Mouse (Mus musculus) CH12.LX (cell line): ENCODE results near the gene Fam13a. TPM values are rescaled to one million over a fixed set of nuclear protein-coding genes. Genes with fewer than 3 reads are reported as not detected.

ENCODE experiments used
- DNase-seq: peaks from one replicate; pipeline ENCODE4 v3.0.0-alpha.2; 2013; ENCODE audit errors: extremely low read depth
- H3K27ac ChIP-seq: 2 replicates; pipeline ENCODE4 v1.5.1; 2012; ENCODE audit warnings: low read depth, mild to moderate bottlenecking, control low read depth, moderate library complexity; ENCODE audit not compliant: insufficient read depth
- H3K27me3 ChIP-seq: replicated peaks from 2 replicates; pipeline ENCODE3; 2012; ENCODE audit warnings: inconsistent platforms
- H3K36me3 ChIP-seq, 2 experiments: replicated peaks in 1 of 2; 2 replicates each; pipeline versions ENCODE3 to v1.6.1; 2012; ENCODE audit warnings: inconsistent platforms in 1 of 2, low read length in 1 of 2, mild to moderate bottlenecking in 1 of 2, mixed read lengths in 1 of 2, moderate library complexity in 1 of 2; ENCODE audit not compliant: control insufficient read depth in 1 of 2, insufficient read depth in 1 of 2
- H3K4me1 ChIP-seq, 2 experiments: 2 replicates each; pipeline ENCODE4 v1.6.1; 2012; ENCODE audit warnings: inconsistent platforms in 1 of 2, moderate library complexity in 1 of 2; ENCODE audit not compliant: insufficient read depth in 2 of 2, control insufficient read depth in 1 of 2
- H3K4me2 ChIP-seq: 2 replicates; pipeline ENCODE4 v1.6.1; 2012; ENCODE audit warnings: low read depth, mild to moderate bottlenecking, control low read depth; ENCODE audit not compliant: poor library complexity, insufficient read depth, severe bottlenecking
- H3K4me3 ChIP-seq, 3 experiments: fragments of 150-350 bp in 1 of 3; sonication (generic) in 1 of 3; replicated peaks in 1 of 3; 2 replicates each; pipeline versions ENCODE3 to v1.5.1; 2011 to 2012; ENCODE audit warnings: low read depth in 2 of 3, low read length in 2 of 3, mild to moderate bottlenecking in 2 of 3, moderate library complexity in 2 of 3, control low read depth in 1 of 3, improper control_type of control experiment in 1 of 3, inconsistent platforms in 1 of 3, mixed read lengths in 1 of 3; ENCODE audit not compliant: poor library complexity in 1 of 3
- H3K79me2 ChIP-seq: replicated peaks from 2 replicates; pipeline ENCODE4 v1.6.1; 2012; ENCODE audit warnings: mild to moderate bottlenecking, moderate library complexity; ENCODE audit not compliant: control insufficient read depth, poor library complexity, insufficient read depth, severe bottlenecking; ENCODE audit errors: extremely low read depth
- H3K9ac ChIP-seq: 2 replicates; pipeline ENCODE4 v1.6.1; 2012; ENCODE audit warnings: low read depth, mild to moderate bottlenecking, control low read depth, moderate library complexity; ENCODE audit not compliant: insufficient read depth
- H3K9me3 ChIP-seq: replicated peaks from 2 replicates; pipeline ENCODE3; 2012; ENCODE audit warnings: low read length, inconsistent platforms, mixed read lengths
- BHLHE40 ChIP-seq: IDR thresholded peaks from 2 replicates; pipeline ENCODE4 v1.6.1; 2011; ENCODE audit warnings: mild to moderate bottlenecking, low read depth, low read length, improper control_type of control experiment
- CHD2 ChIP-seq: IDR thresholded peaks from 2 replicates; pipeline ENCODE4 v1.6.1; 2011; ENCODE audit warnings: low read length, improper control_type of control experiment
- E2F4 ChIP-seq: IDR thresholded peaks from 2 replicates; pipeline ENCODE4 v1.6.1; 2011; ENCODE audit warnings: low read depth, low read length, improper control_type of control experiment; ENCODE audit not compliant: insufficient replicate concordance
- EP300 ChIP-seq: IDR thresholded peaks from 2 replicates; pipeline ENCODE4 v1.6.1; 2011; ENCODE audit warnings: low read length, improper control_type of control experiment
- GABPA ChIP-seq: IDR thresholded peaks from 2 replicates; pipeline ENCODE4 v1.6.1; 2012; ENCODE audit warnings: low read depth, low read length, improper control_type of control experiment, inconsistent platforms; ENCODE audit not compliant: insufficient replicate concordance
- IRF4 ChIP-seq: IDR thresholded peaks from 2 replicates; pipeline ENCODE4 v1.6.1; 2014; ENCODE audit warnings: low read depth, mild to moderate bottlenecking, inconsistent platforms, low read length, improper control_type of control experiment
- JUND ChIP-seq: conservative IDR thresholded peaks from 2 replicates; pipeline ENCODE4 v1.6.1; 2011; ENCODE audit warnings: low read depth, low read length, improper control_type of control experiment
- KAT2A ChIP-seq: IDR thresholded peaks from 2 replicates; pipeline ENCODE4 v1.6.1; 2012; ENCODE audit warnings: low read length, improper control_type of control experiment, inconsistent platforms; ENCODE audit not compliant: insufficient replicate concordance
- MAX ChIP-seq: IDR thresholded peaks from 2 replicates; pipeline ENCODE4 v1.6.1; 2011; ENCODE audit warnings: low read length, improper control_type of control experiment
- MAZ ChIP-seq: IDR thresholded peaks from 2 replicates; pipeline ENCODE4 v1.6.1; 2012; ENCODE audit warnings: low read depth, mild to moderate bottlenecking, inconsistent platforms, low read length, improper control_type of control experiment, moderate library complexity
- PAX5 ChIP-seq: IDR thresholded peaks from 2 replicates; pipeline ENCODE4 v1.6.1; 2012; ENCODE audit warnings: low read length, inconsistent platforms, mixed read lengths
- POLR2A ChIP-seq: IDR thresholded peaks from 2 replicates; pipeline ENCODE4 v1.6.1; 2011; ENCODE audit warnings: low read depth, mild to moderate bottlenecking, improper control_type of control experiment, low read length
- SMC3 ChIP-seq: IDR thresholded peaks from 2 replicates; pipeline ENCODE4 v1.6.1; 2011; ENCODE audit warnings: low read depth, low read length, improper control_type of control experiment
- TCF12 ChIP-seq: IDR thresholded peaks from 2 replicates; pipeline ENCODE4 v1.6.1; 2014; ENCODE audit warnings: low read depth, mild to moderate bottlenecking, inconsistent platforms, low read length, improper control_type of control experiment
- ZMIZ1 ChIP-seq: IDR thresholded peaks from 2 replicates; pipeline ENCODE4 v1.6.1; 2012; ENCODE audit warnings: low read depth, mild to moderate bottlenecking, inconsistent platforms, low read length, improper control_type of control experiment
- dilution Hi-C: fragments of 300-500 bp; cut with MboI; formaldehyde crosslinking; loops from 2 replicates; pipeline ENCODE4 v1.14.3; 2020; ENCODE audit warnings: low sequenced_read_pairs; ENCODE audit not compliant: extremely low pct_unique_long_range_greater_than_20kb, extremely low pct_ligation_motif_present
- in situ Hi-C: fragments of 300-500 bp; cut with MboI; formaldehyde crosslinking; loops from 3 replicates; pipeline ENCODE4 v1.14.3; 2019; ENCODE audit warnings: low sequenced_read_pairs, low pct_ligation_motif_present, low pct_unique_long_range_greater_than_20kb, mixed read lengths
- polyA plus RNA-seq: library from polyadenylated mRNA; unstranded; fragments of >175 nt; gene quantifications from 2 replicates; pipeline ENCODE4 v1.2.1, GENCODE M21; 2012; ENCODE audit warnings: low read depth; ENCODE audit not compliant: insufficient read length
- total RNA-seq, 2 experiments: library from RNA; depleted of rRNA; stranded (reverse); fragments of 300-350 nt in 1 of 2; fragments of >200 nt in 1 of 2; gene quantifications; 2 replicates each; pipeline ENCODE4 v1.2.3; 2012 to 2014

The Fam13a gene
- total and polyA plus RNA-seq, 3 experiments, result 0.17 to 0.21 TPM; not detected in 1

GRCm38 (mm10) chr6:58960523-58960922 is 63.8 kb downstream of the Fam13a start:
- dilution Hi-C loops (no loop called here), in situ Hi-C loops (no loop called here)
- no peak for DNase-seq
- H3K4me3 ChIP-seq, result no peak overlapping the region
- H3K4me1 ChIP-seq, result no peaks in the 10 kb centered on the region
- no peaks in the 10 kb centered on the region for H3K27me3 ChIP-seq
- no peaks in the 10 kb centered on the region for H3K9me3 ChIP-seq
- H3K4me2 ChIP-seq, result no peak overlapping the region
- no peak overlapping the region for H3K9ac ChIP-seq
- H3K36me3 ChIP-seq, result no peaks in the 10 kb centered on the region
- TF ChIP-seq IRF4, result no peak
- TF ChIP-seq GABPA, result no peak
- TF ChIP-seq ZMIZ1, result no peak
- no peak for TF ChIP-seq BHLHE40
- no peak for TF ChIP-seq TCF12
- no peaks in the 10 kb centered on the region for H3K79me2 ChIP-seq
- no peak overlapping the region for H3K27ac ChIP-seq

- no peaks in the 10 kb centered on the region for H3K79me2 ChIP-seq
- H3K4me1 ChIP-seq, result no peaks in the 10 kb centered on the region
- H3K4me3 ChIP-seq, result no peak overlapping the region
- H3K36me3 ChIP-seq, result no peaks in the 10 kb centered on the region
- no peaks in the 10 kb centered on the region for H3K27me3 ChIP-seq
- H3K9me3 ChIP-seq, result no peaks in the 10 kb centered on the region
- H3K27ac ChIP-seq, result no peak overlapping the region
- no peak overlapping the region for H3K9ac ChIP-seq
- H3K4me2 ChIP-seq, result no peak overlapping the region
- no peak for TF ChIP-seq POLR2A
- TF ChIP-seq SMC3, result no peak
- no peak for TF ChIP-seq E2F4
- no peak for TF ChIP-seq MAX
- no peak for TF ChIP-seq JUND
- no peak for TF ChIP-seq KAT2A
- TF ChIP-seq PAX5, result no peak
- TF ChIP-seq EP300, result no peak
- TF ChIP-seq MAZ, result no peak
- no peak for TF ChIP-seq CHD2
- TF ChIP-seq IRF4, result no peak
- TF ChIP-seq TCF12, result no peak
- TF ChIP-seq BHLHE40, result no peak
- TF ChIP-seq GABPA, result no peak
- dilution Hi-C loops (no loop called here), in situ Hi-C loops (no loop called here)
- DNase-seq, result no peak
Observed at GRCm38 (mm10) chr6:58951128-58951992, 73.0 kb downstream of the Fam13a start.
